Mouse (Mus musculus) urinary bladder, adult 18-20 months (tissue): ENCODE data around the gene Maea.
"Not testable (repeated sequence)": the region's sequence is repeated elsewhere in the genome, so short reads cannot be mapped to it uniquely, and the experiment has no call there.

Source experiments
- DNase-seq, 2 experiments: peaks; one replicate each; pipeline ENCODE4 v3.0.0; 2022; ENCODE audit warnings: low spot score in 2 of 2, mixed read lengths in 2 of 2

Maea gene

GRCm38 (mm10) chr5:33335273-33335976, at the start of gene Maea:
Gene Maea, plus strand, starts transcription at chr5:33335509.
- peak; percentile 80 to 97 for DNase-seq

GRCm38 (mm10) chr5:33293796-33294430, 41.4 kb upstream of the Maea start:
- DNase-seq, result no peak

- no peak for DNase-seq
Observed at GRCm38 (mm10) chr5:33297164-33297563, 38.1 kb upstream of the Maea start.

- no peak for DNase-seq
Observed at GRCm38 (mm10) chr5:33301801-33302200, 33.5 kb upstream of the Maea start.

- DNase-seq, result no peak
Observed at GRCm38 (mm10) chr5:33310704-33311462, 24.4 kb upstream of the Maea start.

GRCm38 (mm10) chr5:33312192-33312591, 23.1 kb upstream of the Maea start:
- no peak for DNase-seq

- DNase-seq, result no peak
Observed at GRCm38 (mm10) chr5:33324491-33324890, 10.8 kb upstream of the Maea start.

GRCm38 (mm10) chr5:33334381-33335272, 682 bp upstream of the Maea start:
- DNase-seq, result no peak

- no peak for DNase-seq
Observed at GRCm38 (mm10) chr5:33335977-33336360, 660 bp downstream of the Maea start.

GRCm38 (mm10) chr5:33337206-33337605, 1.9 kb downstream of the Maea start:
- DNase-seq, result no peak

GRCm38 (mm10) chr5:33341165-33341564, 5.9 kb downstream of the Maea start:
- no peak for DNase-seq

- DNase-seq, result not testable (repeated sequence)
Observed at GRCm38 (mm10) chr5:33342248-33342647, 6.9 kb downstream of the Maea start.

- DNase-seq, result no peak
Observed at GRCm38 (mm10) chr5:33342821-33343220, 7.5 kb downstream of the Maea start.

- no peak for DNase-seq
Observed at GRCm38 (mm10) chr5:33343571-33343970, 8.3 kb downstream of the Maea start.

GRCm38 (mm10) chr5:33344070-33344469, 8.8 kb downstream of the Maea start:
- no peak for DNase-seq

- no peak for DNase-seq
Observed at GRCm38 (mm10) chr5:33347620-33348019, 12.3 kb downstream of the Maea start.

- no peak for DNase-seq
Observed at GRCm38 (mm10) chr5:33349205-33349604, 13.9 kb downstream of the Maea start.

- DNase-seq, result no peak
Observed at GRCm38 (mm10) chr5:33349706-33350105, 14.4 kb downstream of the Maea start.

GRCm38 (mm10) chr5:33351556-33352272, 16.4 kb downstream of the Maea start:
- no peak for DNase-seq

- DNase-seq, result no peak
Observed at GRCm38 (mm10) chr5:33352273-33352645, 16.9 kb downstream of the Maea start.

GRCm38 (mm10) chr5:33353011-33353410, 17.7 kb downstream of the Maea start:
- DNase-seq, result no peak
